Mouse (Mus musculus): ENCODE measurements around the gene Crtac1.

The Crtac1 gene

DNA sequence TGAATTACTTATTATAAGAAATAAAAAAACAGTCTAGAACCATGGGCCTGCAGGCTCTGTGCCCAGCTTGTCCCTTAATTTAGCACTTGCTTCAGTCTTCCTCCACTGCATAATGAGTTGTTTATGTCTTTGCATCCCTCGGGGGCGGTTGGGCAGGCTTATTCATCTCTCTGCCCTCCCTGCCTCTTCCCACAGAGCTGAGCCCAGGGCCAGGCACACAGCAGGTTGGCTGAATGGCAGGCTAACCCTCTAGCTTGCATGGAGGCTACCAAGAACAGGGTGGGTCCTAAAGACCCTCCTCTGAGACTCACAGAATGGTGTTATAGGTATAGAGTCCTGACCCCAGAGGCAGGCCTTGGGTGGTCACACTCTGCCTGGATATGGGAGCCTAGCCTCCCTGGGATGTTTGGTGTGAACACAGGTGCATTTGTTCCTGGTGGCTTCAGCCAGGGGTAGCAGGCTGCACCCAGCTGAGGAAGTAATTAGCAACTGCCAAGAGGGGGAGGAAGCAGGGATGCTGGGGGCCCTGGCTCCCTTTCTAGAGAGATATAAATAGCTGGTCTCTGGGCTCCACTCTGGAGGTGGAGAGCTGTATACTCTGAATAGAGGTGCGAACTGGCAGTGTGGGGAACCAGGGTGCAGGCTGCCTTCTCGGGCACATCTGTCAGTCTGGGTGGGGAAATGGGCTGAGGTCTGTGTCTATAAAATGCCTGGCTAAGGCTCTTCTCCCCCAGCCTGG, 193.8 kb downstream of the Crtac1 start:
- no peak for DNase-seq (ENCODE audit: low spot score)
